Mouse (Mus musculus): ENCODE results near the gene Gnl1. TPM values are rescaled to one million over a fixed set of nuclear protein-coding genes. Genes with fewer than 3 reads are reported as not detected.

Gene Gnl1
- total RNA-seq, 1 experiment from 2014 or later, result 44.8 TPM

Other genes starting within 250 kb of the Gnl1 start
- gene Ier3, start 158.2 kb upstream of the Gnl1 start, total RNA-seq (2017), result 17.2 to 77.7 TPM (median 52.8 TPM) in 3 replicates
- gene Flot1, start 156.6 kb upstream of the Gnl1 start, total RNA-seq (2017), result 70.0 to 84.2 TPM (median 77.9 TPM) in 3 replicates
- gene Tubb5, start 141.5 kb upstream of the Gnl1 start, total RNA-seq (2017), result 138 to 179 TPM (median 139 TPM) in 3 replicates
- gene Mdc1, start 138.3 kb upstream of the Gnl1 start, total RNA-seq (2017), result 10.9 to 26.0 TPM (median 11.1 TPM) in 3 replicates
- gene Nrm, start 118.5 kb upstream of the Gnl1 start, total RNA-seq (2017), result 18.1 to 25.9 TPM (median 25.6 TPM) in 3 replicates
- 65.6 to 113 TPM (median 72.3 TPM) in 3 replicates for gene Ppp1r18, start 114.3 kb upstream of the Gnl1 start, total RNA-seq (2017)
- 67.7 to 106 TPM (median 105 TPM) in 3 replicates for gene Dhx16, start 100.0 kb upstream of the Gnl1 start, total RNA-seq (2017)
- gene 2310061I04Rik, start 82.4 kb upstream of the Gnl1 start, total RNA-seq (2017), result 1.8 to 10.4 TPM (median 5.7 TPM) in 3 replicates
- gene Atat1, start 69.8 kb upstream of the Gnl1 start, total RNA-seq (2017), result 13.9 to 18.7 TPM (median 14.2 TPM) in 3 replicates
- gene Mrps18b, start 63.5 kb upstream of the Gnl1 start, total RNA-seq (2017), result 26.6 to 31.6 TPM (median 29.0 TPM) in 3 replicates
- gene Ppp1r10, start 63.4 kb upstream of the Gnl1 start, total RNA-seq (2017), result 103 to 230 TPM (median 106 TPM) in 3 replicates
- 177 to 254 TPM (median 221 TPM) in 3 replicates for gene Abcf1, start 10.1 kb upstream of the Gnl1 start, total RNA-seq (2017)
- 14.8 to 25.6 TPM (median 22.1 TPM) in 3 replicates for gene Prr3, start 385 bp downstream of the Gnl1 start, total RNA-seq (2017)
- 59.4 to 98.9 TPM (median 63.8 TPM) in 3 replicates for gene H2-T24, start 40.7 kb downstream of the Gnl1 start, total RNA-seq (2017)
- gene H2-T23, start 53.0 kb downstream of the Gnl1 start, total RNA-seq (2017), result 372 to 405 TPM (median 385 TPM) in 3 replicates
- gene H2-T22, start 62.9 kb downstream of the Gnl1 start, total RNA-seq (2017), result 122 to 131 TPM (median 124 TPM) in 3 replicates
- gene Gm6034, start 63.1 kb downstream of the Gnl1 start, total RNA-seq (2017), result 0.49 to 1.0 TPM in 2 of 3 replicates, not detected in the other
- gene Gm11127, start 78.5 kb downstream of the Gnl1 start, total RNA-seq (2017), result 0.64 TPM in 1 of 3 replicates, not detected in the others
- 1.4 to 2.5 TPM in 2 of 3 replicates, not detected in the other for gene Gm19684, start 141.8 kb downstream of the Gnl1 start, total RNA-seq (2017)
- not detected in 3 replicates for gene Gm7030, start 149.6 kb downstream of the Gnl1 start, total RNA-seq (2017)
- gene Gm8909, start 188.7 kb downstream of the Gnl1 start, total RNA-seq (2017), result 3.5 TPM in 1 of 3 replicates, not detected in the others
- gene H2-T3, start 210.4 kb downstream of the Gnl1 start, total RNA-seq (2017), result not detected in 3 replicates